Mouse (Mus musculus) spleen, postnatal 14 days (tissue): Measurements from ENCODE around the gene Ndufa3.

Source experiments
- DNase-seq, 2 experiments: peaks; one replicate each; pipeline ENCODE4 v3.0.0; 2021 to 2022; ENCODE audit warnings: low spot score in 2 of 2

Ndufa3 gene

GRCm38 (mm10) chr7:3610437-3610836 lies 6.7 kb upstream of the Ndufa3 start:
- DNase-seq: no peak

- DNase-seq: no peak
Measured at GRCm38 (mm10) chr7:3611006-3611405, 6.2 kb upstream of the Ndufa3 start.

GRCm38 (mm10) chr7:3614021-3614420 lies 3.2 kb upstream of the Ndufa3 start:
- DNase-seq: no peak

- DNase-seq: no peak
Measured at GRCm38 (mm10) chr7:3616057-3616388, 1.1 kb upstream of the Ndufa3 start, which contains the start of gene Oscar. Gene Oscar (minus strand): TSS chr7:3616157.

- DNase-seq: no peak
Measured at GRCm38 (mm10) chr7:3616389-3617241, 558 bp upstream of the Ndufa3 start.

GRCm38 (mm10) chr7:3629030-3629429 lies 11.9 kb downstream of the Ndufa3 start:
- DNase-seq: no peak

- peak; percentile 76 to 88 for DNase-seq
Measured at GRCm38 (mm10) chr7:3629543-3630477, 12.6 kb downstream of the Ndufa3 start, which contains the start of the genes Tfpt and Prpf31. Gene Tfpt (minus strand): TSS chr7:3629929. Gene Prpf31 (plus strand): TSS chr7:3629985.

GRCm38 (mm10) chr7:3630478-3630815 lies 13.3 kb downstream of the Ndufa3 start:
- DNase-seq: no peak

- no peak for DNase-seq
Measured at GRCm38 (mm10) chr7:3643412-3643811, 26.2 kb downstream of the Ndufa3 start.

GRCm38 (mm10) chr7:3643843-3644242 lies 26.7 kb downstream of the Ndufa3 start:
- no peak for DNase-seq

GRCm38 (mm10) chr7:3644348-3644671 lies 27.1 kb downstream of the Ndufa3 start:
- DNase-seq: peak; percentile 87 to 89

- DNase-seq: peak; percentile 92 to 93
Measured at GRCm38 (mm10) chr7:3644672-3645487, 27.7 kb downstream of the Ndufa3 start, which contains the start of gene Cnot3. Gene Cnot3 (plus strand): TSS chr7:3645268.

GRCm38 (mm10) chr7:3645488-3646025 lies 28.4 kb downstream of the Ndufa3 start:
- no peak for DNase-seq

GRCm38 (mm10) chr7:3646188-3646587 lies 29.0 kb downstream of the Ndufa3 start:
- DNase-seq: no peak

GRCm38 (mm10) chr7:3646641-3647040 lies 29.5 kb downstream of the Ndufa3 start:
- no peak for DNase-seq

- no peak for DNase-seq
Measured at GRCm38 (mm10) chr7:3656966-3657365, 39.8 kb downstream of the Ndufa3 start.

GRCm38 (mm10) chr7:3658578-3658977 lies 41.4 kb downstream of the Ndufa3 start:
- no peak for DNase-seq

- DNase-seq: no peak
Measured at GRCm38 (mm10) chr7:3664524-3665214, 47.5 kb downstream of the Ndufa3 start.

GRCm38 (mm10) chr7:3665215-3666114 lies 48.3 kb downstream of the Ndufa3 start, which contains the start of gene Leng1:
Gene Leng1 (minus strand): TSS chr7:3665840.
- DNase-seq: peak; percentile 84 to 86

GRCm38 (mm10) chr7:3666921-3667391 lies 49.8 kb downstream of the Ndufa3 start:
- no peak for DNase-seq
